Mouse (Mus musculus) midbrain, embryonic 15.5 days (tissue): ENCODE results near the gene Olfr224. TPM values are rescaled to one million over a fixed set of nuclear protein-coding genes. Genes with fewer than 3 reads are reported as not detected.
"Not testable (repeated sequence)": the region's sequence is repeated elsewhere in the genome, so short reads cannot be mapped to it uniquely, and the experiment has no call there.

Experiments used
- ATAC-seq: fragments of 200-750 bp; cut with Nextera tagmentation; replicated peaks from 2 replicates; pipeline ENCODE4 v1.8.0; 2017; ENCODE audit warnings: moderate TSS enrichment
- H3K27ac ChIP-seq: fragments of 300-500 bp; sonication (generic); 2 replicates; pipeline ENCODE4 v1.5.1; 2015; ENCODE audit warnings: mild to moderate bottlenecking, inconsistent platforms
- H3K27me3 ChIP-seq: fragments of 300-500 bp; sonication (generic); replicated peaks from 2 replicates; pipeline ENCODE4 v1.6.1; 2015; ENCODE audit warnings: inconsistent platforms
- H3K36me3 ChIP-seq: fragments of 300-500 bp; sonication (generic); replicated peaks from 2 replicates; pipeline ENCODE4 v1.6.1; 2015; ENCODE audit warnings: inconsistent platforms
- H3K4me1 ChIP-seq: fragments of 300-500 bp; sonication (generic); 2 replicates; pipeline ENCODE4 v1.6.1; 2015; ENCODE audit warnings: inconsistent platforms
- H3K4me2 ChIP-seq: fragments of 300-500 bp; sonication (generic); 2 replicates; pipeline ENCODE4 v1.6.1; 2015; ENCODE audit warnings: inconsistent platforms, mild to moderate bottlenecking, moderate library complexity
- H3K4me3 ChIP-seq: fragments of 300-500 bp; sonication (generic); 2 replicates; pipeline ENCODE4 v1.5.1; 2015; ENCODE audit warnings: mild to moderate bottlenecking, inconsistent platforms
- H3K9ac ChIP-seq: fragments of 300-500 bp; sonication (generic); 2 replicates; pipeline ENCODE4 v1.6.1; 2015; ENCODE audit warnings: mild to moderate bottlenecking, inconsistent platforms
- H3K9me3 ChIP-seq: fragments of 300-500 bp; sonication (generic); 2 replicates; pipeline ENCODE4 v1.6.1; 2016; ENCODE audit warnings: inconsistent platforms
- WGBS: fragments of 180-500 bp; shearing (Covaris S2); methylation state at CpG from one replicate; pipeline ENCODE4 v1.1.7; 2015; ENCODE audit warnings: mixed read lengths; 5-methylcytosine and 5-hydroxymethylcytosine counted together
- polyA plus RNA-seq: library from polyadenylated mRNA; unstranded; fragments of >200 nt; fragmentation: Nextera tagmentation; extraction: Ambion mirVana; gene quantifications from 2 replicates; pipeline ENCODE4 v1.2.1, GENCODE M21; 2015

The Olfr224 gene
- polyA plus RNA-seq, 1 experiment from 2014 or later = not detected

- no peaks in the 10 kb centered on the region for H3K9me3 ChIP-seq
- 85% methylated on average over 6 of the region's 6 CpGs for WGBS
- H3K27me3 ChIP-seq = no peaks in the 10 kb centered on the region
- H3K4me3 ChIP-seq = no peak within 1 kb of the TSS
- H3K27ac ChIP-seq = no peak within 1 kb of the TSS
- no peak within 1 kb of the TSS for H3K4me2 ChIP-seq
- H3K36me3 ChIP-seq = no peaks in the 10 kb centered on the region
- ATAC-seq = no peak
- no peak within 1 kb of the TSS for H3K9ac ChIP-seq
- H3K4me1 ChIP-seq = no peaks in the 10 kb centered on the region
These were observed 24.5 kb upstream of the Olfr224 start, which contains the start of gene Olfr324 for GRCm38 (mm10) chr11:58594814-58595213. Gene Olfr324 (plus strand): TSS chr11:58595114.

DNA sequence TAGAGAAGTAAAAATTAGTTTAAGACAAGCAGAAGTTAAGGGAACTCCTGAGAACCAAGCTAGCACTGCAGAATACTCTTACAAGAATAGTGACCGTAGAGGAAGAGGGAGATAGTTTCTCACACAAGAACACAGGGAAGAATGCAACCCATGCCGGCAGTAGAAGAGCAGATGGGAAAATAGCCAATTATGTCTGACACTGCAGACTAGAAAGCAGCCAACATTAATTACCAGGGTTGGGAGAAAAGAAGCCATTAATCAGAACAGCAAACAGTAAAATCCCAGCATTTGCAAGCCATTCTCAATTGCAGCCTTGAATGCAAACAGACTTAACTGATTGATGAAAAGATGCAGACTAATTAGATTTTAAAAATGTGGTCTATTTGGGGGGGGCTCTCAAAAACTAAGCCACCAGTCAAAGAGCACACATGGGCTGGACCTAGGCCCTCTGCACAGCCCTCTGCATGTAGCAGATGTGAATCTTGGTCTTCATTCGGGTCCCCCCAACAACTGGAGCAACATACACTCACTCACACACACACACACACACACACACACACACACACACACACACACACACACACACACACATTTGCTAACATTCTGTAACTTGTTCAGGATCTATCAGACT lies 18.4 kb upstream of the Olfr224 start:
- no peak overlapping the region for H3K4me2 ChIP-seq
- no peaks in the 10 kb centered on the region for H3K4me1 ChIP-seq
- ATAC-seq = no peak
- H3K9me3 ChIP-seq = no peaks in the 10 kb centered on the region
- 59% methylated on average over 3 of the region's 3 CpGs for WGBS
- H3K27ac ChIP-seq = no peak overlapping the region
- H3K4me3 ChIP-seq = no peak overlapping the region
- no peak overlapping the region for H3K9ac ChIP-seq
- H3K27me3 ChIP-seq = no peaks in the 10 kb centered on the region
- no peaks in the 10 kb centered on the region for H3K36me3 ChIP-seq

GRCm38 (mm10) chr11:58587898-58588348 lies 17.6 kb upstream of the Olfr224 start:
- no peaks in the 10 kb centered on the region for H3K36me3 ChIP-seq
- H3K9me3 ChIP-seq = no peaks in the 10 kb centered on the region
- ATAC-seq = no peak
- no peak overlapping the region for H3K4me3 ChIP-seq
- H3K9ac ChIP-seq = no peak overlapping the region
- no peaks in the 10 kb centered on the region for H3K4me1 ChIP-seq
- no peak overlapping the region for H3K27ac ChIP-seq
- H3K27me3 ChIP-seq = no peaks in the 10 kb centered on the region
- H3K4me2 ChIP-seq = no peak overlapping the region
- 62% methylated on average over 7 of the region's 7 CpGs for WGBS

GRCm38 (mm10) chr11:58578636-58579035 lies 8.3 kb upstream of the Olfr224 start:
- no peak overlapping the region for H3K9ac ChIP-seq
- no peaks in the 10 kb centered on the region for H3K9me3 ChIP-seq
- H3K27ac ChIP-seq = no peak overlapping the region
- no peak for ATAC-seq
- WGBS = 82% methylated on average over 8 of the region's 8 CpGs
- no peaks in the 10 kb centered on the region for H3K36me3 ChIP-seq
- H3K4me2 ChIP-seq = no peak overlapping the region
- H3K4me1 ChIP-seq = no peaks in the 10 kb centered on the region
- no peak overlapping the region for H3K4me3 ChIP-seq
- H3K27me3 ChIP-seq = no peaks in the 10 kb centered on the region

DNA sequence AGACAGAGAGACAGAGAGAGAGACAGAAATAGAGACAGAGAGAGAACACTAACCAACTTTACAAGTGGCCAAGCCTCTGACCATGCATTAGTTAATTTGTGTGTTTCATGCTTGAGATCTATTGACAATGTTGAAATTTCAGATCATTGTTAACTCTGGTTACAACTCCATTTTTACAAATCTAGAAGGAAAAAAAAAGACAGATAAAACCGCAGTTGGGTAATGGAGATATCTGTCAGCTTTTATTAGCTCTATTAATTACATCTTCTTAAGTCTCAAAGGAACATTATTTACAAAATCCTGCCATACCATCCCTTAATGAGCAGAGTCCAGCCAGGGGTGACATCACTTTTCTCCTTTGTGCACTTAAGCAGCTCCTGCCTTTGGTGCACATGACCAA lies 7.1 kb upstream of the Olfr224 start, which contains the start of gene Olfr325:
TSS of gene Olfr325 (plus strand) at position 301 of the 400 bp plus-strand sequence.
- Histone ChIP-seq H3K4me1 (no peaks in the 10 kb centered on the region), H3K27ac (no peak within 1 kb of the TSS), H3K27me3 (no peaks in the 10 kb centered on the region), H3K4me3 (no peak within 1 kb of the TSS), H3K36me3 (no peaks in the 10 kb centered on the region), H3K4me2 (no peak within 1 kb of the TSS), H3K9ac (no peak within 1 kb of the TSS), H3K9me3 (no peaks in the 10 kb centered on the region)
- WGBS = 84% methylated on average over 1 of the region's 1 CpGs
- no peak for ATAC-seq

DNA sequence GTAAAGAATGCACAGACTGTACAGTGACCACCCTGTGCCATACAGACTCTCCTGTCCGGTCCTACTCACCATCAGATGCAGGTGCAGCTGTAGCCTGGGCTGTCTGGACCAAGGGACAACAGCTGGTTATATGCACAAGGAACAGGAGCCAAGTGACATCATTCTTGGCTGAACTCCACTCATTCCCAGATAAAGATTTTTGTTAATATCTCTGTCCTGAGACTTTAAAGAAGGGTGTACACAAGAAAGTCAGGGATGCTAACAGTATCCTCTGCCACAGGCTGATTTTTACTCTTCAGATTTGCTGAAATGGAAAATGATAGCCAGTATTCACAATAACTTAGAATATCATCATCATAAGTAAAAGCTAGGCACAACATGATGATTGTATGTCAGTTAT lies 14.8 kb downstream of the Olfr224 start, which contains the start of gene Olfr328:
TSS of gene Olfr328 (minus strand) at position 101 of the 400 bp plus-strand sequence.
- 74% methylated on average over 1 of the region's 1 CpGs for WGBS
- Histone ChIP-seq H3K4me2 (no peak within 1 kb of the TSS), H3K4me3 (no peak within 1 kb of the TSS), H3K27me3 (no peaks in the 10 kb centered on the region), H3K9ac (no peak within 1 kb of the TSS), H3K27ac (no peak within 1 kb of the TSS), H3K36me3 (no peaks in the 10 kb centered on the region), H3K9me3 (no peaks in the 10 kb centered on the region), H3K4me1 (no peaks in the 10 kb centered on the region)
- ATAC-seq = no peak

DNA sequence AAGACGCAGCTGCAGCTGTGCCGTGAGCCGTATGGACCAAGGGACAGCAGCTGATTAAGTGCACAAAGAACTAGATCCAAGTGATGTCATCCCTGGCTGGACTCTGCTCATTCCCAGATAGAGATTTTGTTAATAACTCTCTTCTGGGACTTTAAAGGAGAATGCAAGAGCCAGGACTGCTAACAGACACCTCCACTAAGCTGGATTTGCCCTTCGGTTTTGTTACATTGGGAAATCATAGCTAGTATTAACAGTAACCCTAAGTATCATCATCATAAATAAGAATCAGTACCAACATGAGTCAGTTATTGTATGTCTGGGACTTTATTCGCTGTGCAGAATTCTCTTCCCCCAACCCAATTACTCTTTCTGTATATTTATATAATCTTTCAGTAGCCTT lies 24.0 kb downstream of the Olfr224 start, which contains the start of gene Olfr329-ps:
TSS of gene Olfr329-ps (minus strand) at position 101 of the 400 bp plus-strand sequence.
- ATAC-seq = no peak
- Histone ChIP-seq H3K4me2 (no peak within 1 kb of the TSS), H3K36me3 (no peaks in the 10 kb centered on the region), H3K27ac (no peak within 1 kb of the TSS), H3K27me3 (no peaks in the 10 kb centered on the region), H3K9ac (no peak within 1 kb of the TSS), H3K4me3 (no peak within 1 kb of the TSS), H3K4me1 (no peaks in the 10 kb centered on the region), H3K9me3 (no peaks in the 10 kb centered on the region)
- WGBS = 79% methylated on average over 5 of the region's 5 CpGs

DNA sequence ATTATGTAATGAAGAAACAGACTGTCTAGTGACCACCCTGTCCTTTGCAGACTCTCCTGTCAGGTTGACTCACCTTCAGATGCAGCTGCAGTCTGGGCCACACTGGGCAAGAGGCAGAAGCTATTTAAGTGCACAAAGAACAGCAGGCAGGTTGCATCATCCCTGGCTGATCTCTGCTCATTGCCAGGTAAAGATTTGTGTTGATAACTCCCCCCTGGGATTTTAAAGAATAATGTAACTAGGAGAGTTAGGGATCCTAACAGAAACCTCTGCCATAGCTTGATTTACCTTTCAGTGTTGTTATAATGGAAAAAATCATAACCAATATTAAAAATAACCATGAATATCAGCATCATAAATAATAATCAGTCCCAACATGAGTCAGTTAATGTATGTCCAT lies 35.6 kb downstream of the Olfr224 start, which contains the start of gene Olfr330:
TSS of gene Olfr330 (minus strand) at position 101 of the 400 bp plus-strand sequence.
- not testable (repeated sequence) for H3K27me3 ChIP-seq, H3K27ac ChIP-seq, H3K36me3 ChIP-seq, H3K4me2 ChIP-seq, H3K9me3 ChIP-seq, H3K4me3 ChIP-seq, H3K4me1 ChIP-seq, ATAC-seq, H3K9ac ChIP-seq

GRCm38 (mm10) chr11:58519756-58520155 lies 50.6 kb downstream of the Olfr224 start:
- not testable (repeated sequence) for H3K36me3 ChIP-seq, H3K4me3 ChIP-seq, H3K9me3 ChIP-seq, H3K4me1 ChIP-seq, H3K4me2 ChIP-seq, H3K9ac ChIP-seq, ATAC-seq, H3K27ac ChIP-seq, H3K27me3 ChIP-seq
- 90% methylated on average over 7 of the region's 9 CpGs for WGBS

DNA sequence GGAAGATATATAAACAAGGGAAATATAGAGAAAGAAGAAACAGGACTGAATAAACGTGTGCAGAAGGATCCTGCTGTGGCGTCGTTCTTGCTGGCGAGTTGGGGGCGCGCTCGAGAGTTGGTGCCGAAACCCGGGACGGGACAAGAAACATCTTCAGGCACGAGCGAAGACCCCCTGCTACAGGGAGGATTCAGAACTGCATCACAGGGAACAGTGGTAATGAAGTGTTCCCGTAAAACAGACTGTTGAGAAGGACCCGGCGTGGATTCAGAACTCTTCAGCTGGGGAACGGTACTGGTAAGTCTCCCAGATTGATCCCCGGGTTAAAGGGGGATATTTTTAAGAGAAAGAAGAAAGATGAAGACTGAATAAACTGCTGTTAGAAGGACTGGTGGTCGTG lies 51.4 kb downstream of the Olfr224 start:
- H3K4me2 ChIP-seq, H3K4me3 ChIP-seq, ATAC-seq, H3K4me1 ChIP-seq, H3K27me3 ChIP-seq, H3K27ac ChIP-seq, H3K9me3 ChIP-seq, H3K36me3 ChIP-seq, H3K9ac ChIP-seq: not testable (repeated sequence)
- WGBS = 96% methylated on average over 17 of the region's 18 CpGs

Other genes with a start within 250 kb of the Olfr224 start
- 40.6 and 42.7 TPM in 2 replicates for gene Zfp672, start 240.2 kb downstream of the Olfr224 start, polyA plus RNA-seq
- gene Sh3bp5l, start 239.8 kb downstream of the Olfr224 start, polyA plus RNA-seq = 53.4 and 55.8 TPM in 2 replicates
- 0.31 TPM in 1 of 2 replicates, not detected in the other for gene Lypd8, start 191.5 kb downstream of the Olfr224 start, polyA plus RNA-seq
- not detected in 2 replicates for gene 1810065E05Rik, start 149.4 kb downstream of the Olfr224 start, polyA plus RNA-seq
- not detected in 2 replicates for gene Gm12253, start 138.0 kb downstream of the Olfr224 start, polyA plus RNA-seq
- not detected in 2 replicates for gene Lypd9, start 117.6 kb downstream of the Olfr224 start, polyA plus RNA-seq
- not detected in 2 replicates for gene Olfr30, start 108.3 kb downstream of the Olfr224 start, polyA plus RNA-seq
- gene Olfr332, start 78.0 kb downstream of the Olfr224 start, polyA plus RNA-seq = not detected in 2 replicates
- gene Olfr331, start 68.0 kb downstream of the Olfr224 start, polyA plus RNA-seq = not detected in 2 replicates
- gene Olfr330, start 35.7 kb downstream of the Olfr224 start, polyA plus RNA-seq = not detected in 2 replicates
- gene Olfr329-ps, start 24.1 kb downstream of the Olfr224 start, polyA plus RNA-seq = not detected in 2 replicates
- 0.06 and 0.12 TPM in 2 replicates for gene Olfr328, start 14.9 kb downstream of the Olfr224 start, polyA plus RNA-seq
- not detected in 2 replicates for gene Olfr325, start 7.2 kb upstream of the Olfr224 start, polyA plus RNA-seq
- not detected in 2 replicates for gene Olfr324, start 24.6 kb upstream of the Olfr224 start, polyA plus RNA-seq
- gene 2210407C18Rik, start 45.5 kb upstream of the Olfr224 start, polyA plus RNA-seq = not detected in 2 replicates
- gene Olfr323, start 59.9 kb upstream of the Olfr224 start, polyA plus RNA-seq = not detected in 2 replicates
- 0.10 and 0.13 TPM in 2 replicates for gene Trim58, start 69.9 kb upstream of the Olfr224 start, polyA plus RNA-seq
- gene Olfr322, start 88.2 kb upstream of the Olfr224 start, polyA plus RNA-seq = 0.11 TPM in 1 of 2 replicates, not detected in the other
- gene Olfr320, start 110.5 kb upstream of the Olfr224 start, polyA plus RNA-seq = not detected in 2 replicates
- gene Olfr319, start 128.6 kb upstream of the Olfr224 start, polyA plus RNA-seq = not detected in 2 replicates
- not detected in 2 replicates for gene Olfr318, start 153.5 kb upstream of the Olfr224 start, polyA plus RNA-seq
- 0.08 and 0.44 TPM in 2 replicates for gene Olfr317, start 168.7 kb upstream of the Olfr224 start, polyA plus RNA-seq
- gene Olfr316, start 182.2 kb upstream of the Olfr224 start, polyA plus RNA-seq = not detected in 2 replicates
- not detected in 2 replicates for gene Olfr315, start 202.6 kb upstream of the Olfr224 start, polyA plus RNA-seq
- not detected in 2 replicates for gene Olfr314, start 212.4 kb upstream of the Olfr224 start, polyA plus RNA-seq
- 12.2 and 13.4 TPM in 2 replicates for gene Fam183b, start 231.4 kb upstream of the Olfr224 start, polyA plus RNA-seq
- not detected in 2 replicates for gene Olfr313, start 244.4 kb upstream of the Olfr224 start, polyA plus RNA-seq